Mouse (Mus musculus) C2C12 (cell line): ENCODE results near the gene Slc25a13.

Source experiments
- FOSL1 ChIP-seq: IDR thresholded peaks from one replicate; pipeline ENCODE4 v1.8.0; 2011; ENCODE audit warnings: mild to moderate bottlenecking, low read length; ENCODE audit not compliant: poor library complexity, insufficient read depth, severe bottlenecking
- USF1 ChIP-seq: IDR thresholded peaks from one replicate; pipeline ENCODE4 v1.6.1; 2011; ENCODE audit warnings: low read depth, mild to moderate bottlenecking, control low read depth, moderate library complexity

GRCm38 (mm10) chr6:6167339-6168126, 49.4 kb downstream of the Slc25a13 start:
- no peak for TF ChIP-seq USF1
- no peak for TF ChIP-seq FOSL1
